Mouse (Mus musculus) bone marrow macrophage, adult 2 months (primary cell): ENCODE data around the gene 4930562C15Rik. TPM values are rescaled to one million over a fixed set of nuclear protein-coding genes. Genes with fewer than 3 reads are reported as not detected.
"Not testable (repeated sequence)": the region's sequence is repeated elsewhere in the genome, so short reads cannot be mapped to it uniquely, and the experiment has no call there.

Source experiments
- H3K27ac ChIP-seq: 2 replicates; pipeline ENCODE4 v1.5.1; 2012; ENCODE audit warnings: low read depth, low read length; ENCODE audit not compliant: insufficient read depth
- H3K4me1 ChIP-seq: 2 replicates; pipeline ENCODE4 v1.6.1; 2012; ENCODE audit warnings: low read length; ENCODE audit not compliant: control insufficient read depth, insufficient read depth
- H3K4me3 ChIP-seq: 2 replicates; pipeline ENCODE4 v1.5.1; 2012; ENCODE audit warnings: mild to moderate bottlenecking, low read length, moderate library complexity; ENCODE audit not compliant: insufficient read depth
- CTCF ChIP-seq: IDR thresholded peaks from 2 replicates; pipeline ENCODE4 v1.5.1; 2012; ENCODE audit warnings: low read depth, mild to moderate bottlenecking, low read length, moderate library complexity
- POLR2A ChIP-seq: IDR thresholded peaks from 2 replicates; pipeline ENCODE4 v1.6.1; 2012; ENCODE audit warnings: mild to moderate bottlenecking, low read depth, low read length, borderline replicate concordance
- polyA plus RNA-seq: library from polyadenylated mRNA; stranded (reverse); fragments of >200 nt; gene quantifications from 2 replicates; pipeline ENCODE4 v1.2.4, GENCODE M21; 2012; ENCODE audit not compliant: missing spikeins, insufficient read depth, insufficient read length

The 4930562C15Rik gene
- polyA plus RNA-seq, result not detected in 2 replicates

- H3K4me3 ChIP-seq, result no peak within 1 kb of the TSS
- no peak for TF ChIP-seq POLR2A
- TF ChIP-seq CTCF, result no peak
- H3K4me1 ChIP-seq, result peaks cover 30% of the 10 kb centered on the region
- H3K27ac ChIP-seq, result no peak within 1 kb of the TSS
These were observed at the start of gene 4930562C15Rik for GRCm38 (mm10) chr16:4835191-4835590. TSS of gene 4930562C15Rik (plus strand) at chr16:4835416.

GRCm38 (mm10) chr16:4785706-4786105 is 49.5 kb upstream of the 4930562C15Rik start:
- H3K4me3 ChIP-seq, result no peak overlapping the region
- H3K4me1 ChIP-seq, result peaks cover 40% of the 10 kb centered on the region
- TF ChIP-seq POLR2A (no peak), CTCF (no peak)
- H3K27ac ChIP-seq, result no peak overlapping the region

GRCm38 (mm10) chr16:4788176-4788575 is 47.0 kb upstream of the 4930562C15Rik start:
- no peak overlapping the region for H3K27ac ChIP-seq
- TF ChIP-seq POLR2A (no peak), CTCF (no peak)
- peaks cover 27% of the 10 kb centered on the region for H3K4me1 ChIP-seq
- H3K4me3 ChIP-seq, result no peak overlapping the region

GRCm38 (mm10) chr16:4789311-4789768 is 45.9 kb upstream of the 4930562C15Rik start:
- peak overlapping the region; percentile 95 for H3K4me3 ChIP-seq
- peaks cover 22% of the 10 kb centered on the region for H3K4me1 ChIP-seq
- peak overlapping the region; percentile 92 for H3K27ac ChIP-seq
- TF ChIP-seq POLR2A (no peak), CTCF (no peak)

- Histone ChIP-seq H3K4me3 (peak within 1 kb of the TSS; percentile 95), H3K27ac (peak within 1 kb of the TSS; percentile 92), H3K4me1 (peaks cover 18% of the 10 kb centered on the region)
- TF ChIP-seq CTCF, result no peak
- no peak for TF ChIP-seq POLR2A
These were observed 45.2 kb upstream of the 4930562C15Rik start, which contains the start of gene Cdip1 for GRCm38 (mm10) chr16:4789810-4790559. TSS of gene Cdip1 (minus strand) at chr16:4790292.

- H3K27ac ChIP-seq, result no peak overlapping the region
- H3K4me1 ChIP-seq, result peaks cover 14% of the 10 kb centered on the region
- TF ChIP-seq CTCF (no peak), POLR2A (no peak)
- no peak overlapping the region for H3K4me3 ChIP-seq
These were observed 43.9 kb upstream of the 4930562C15Rik start for GRCm38 (mm10) chr16:4791332-4791731.

- no peak overlapping the region for H3K4me3 ChIP-seq
- H3K27ac ChIP-seq, result no peak overlapping the region
- TF ChIP-seq POLR2A (no peak), CTCF (no peak)
- no peaks in the 10 kb centered on the region for H3K4me1 ChIP-seq
These were observed 38.6 kb upstream of the 4930562C15Rik start for GRCm38 (mm10) chr16:4796631-4797030.

- no peak overlapping the region for H3K4me3 ChIP-seq
- H3K4me1 ChIP-seq, result peaks cover 5% of the 10 kb centered on the region
- no peak for TF ChIP-seq POLR2A
- TF ChIP-seq CTCF, result no peak
- H3K27ac ChIP-seq, result no peak overlapping the region
These were observed 16.9 kb upstream of the 4930562C15Rik start for GRCm38 (mm10) chr16:4818349-4818748.

- H3K4me3 ChIP-seq, H3K4me1 ChIP-seq, H3K27ac ChIP-seq: not testable (repeated sequence)
These were observed 10.8 kb upstream of the 4930562C15Rik start for GRCm38 (mm10) chr16:4824466-4824865.

GRCm38 (mm10) chr16:4827639-4828038 is 7.6 kb upstream of the 4930562C15Rik start:
- TF ChIP-seq POLR2A (no peak), CTCF (no peak)
- Histone ChIP-seq H3K4me1 (peaks cover 6% of the 10 kb centered on the region), H3K27ac (no peak overlapping the region), H3K4me3 (no peak overlapping the region)
